Mouse (Mus musculus) bone marrow, adult 2 months (tissue): ENCODE results near the gene Myo16.

Experiments
- CTCF ChIP-seq: fragments of 200-500 bp; IDR thresholded peaks from 2 replicates; pipeline ENCODE4 v1.5.1; 2011; ENCODE audit warnings: low read length, control low read depth; ENCODE audit not compliant: control insufficient read depth, insufficient read depth
- POLR2A ChIP-seq: fragments of 200-500 bp; IDR thresholded peaks from 2 replicates; pipeline ENCODE4 v1.6.1; 2011; ENCODE audit warnings: low read depth, mild to moderate bottlenecking, control low read depth, low read length, borderline replicate concordance; ENCODE audit not compliant: control insufficient read depth

DNA sequence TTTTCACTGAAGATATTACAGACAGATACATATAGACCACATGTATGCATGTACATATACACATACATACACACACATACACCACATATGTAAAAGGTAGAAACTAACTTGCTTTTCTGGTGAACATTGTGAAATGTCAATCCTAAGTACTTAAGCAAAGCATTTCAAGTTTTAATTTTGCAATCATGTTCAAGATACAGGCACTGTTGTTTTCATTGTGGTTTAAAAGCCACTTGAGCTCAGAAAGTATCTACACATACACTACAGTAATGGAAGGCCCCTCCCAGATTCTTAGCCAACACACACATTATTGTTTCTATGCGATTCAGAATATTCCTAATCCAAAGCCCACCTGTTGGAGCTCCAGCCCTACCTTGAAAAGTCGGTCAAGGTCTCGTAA is 348.0 kb downstream of the Myo16 start:
- TF ChIP-seq POLR2A, result no peak
- TF ChIP-seq CTCF, result no peak
